Mouse (Mus musculus): ENCODE measurements around the gene Nomo1. TPM values are rescaled to one million over a fixed set of nuclear protein-coding genes. Genes with fewer than 3 reads are reported as not detected.

The Nomo1 gene
- total RNA-seq, 2 experiments from 2014 or later = 99.7 to 107 TPM

Other genes starting within 250 kb of the Nomo1 start
- gene Lmtk3, start 250.0 kb upstream of the Nomo1 start, total RNA-seq (2021) = 100 to 1,000 TPM; 274 to 289 TPM
- 1 to 10 TPM; 8.1 to 8.9 TPM for gene Sult2b1, start 249.0 kb upstream of the Nomo1 start, total RNA-seq (2021)
- gene Cyth2, start 219.1 kb upstream of the Nomo1 start, total RNA-seq (2021) = 100 to 1,000 TPM; 135 to 155 TPM
- gene Kcnj14, start 208.9 kb upstream of the Nomo1 start, total RNA-seq (2021) = 1 to 10 TPM; 1.4 to 2.4 TPM
- 10 to 100 TPM; 20.6 to 22.5 TPM for gene Grwd1, start 202.8 kb upstream of the Nomo1 start, total RNA-seq (2021)
- gene Kdelr1, start 160.9 kb upstream of the Nomo1 start, total RNA-seq (2021) = 10 to 100 TPM; 71.5 to 73.9 TPM
- 10 to 100 TPM; 10.6 to 10.7 TPM for gene Grin2d, start 155.3 kb upstream of the Nomo1 start, total RNA-seq (2021)
- not detected for gene Syngr4, start 137.0 kb upstream of the Nomo1 start, total RNA-seq (2021)
- 10 to 100 TPM; 21.8 to 22.4 TPM for gene Tmem143, start 136.8 kb upstream of the Nomo1 start, total RNA-seq (2021)
- 1 to 10 TPM; 2.1 to 2.3 TPM for gene Emp3, start 112.3 kb upstream of the Nomo1 start, total RNA-seq (2021)
- gene Ccdc114, start 109.6 kb upstream of the Nomo1 start, total RNA-seq (2021) = 1 to 10 TPM; 4.1 to 4.2 TPM
- gene Abcc6, start 3.4 kb upstream of the Nomo1 start, total RNA-seq (2021) = 1 to 10 TPM; 1.2 to 1.7 TPM
- 10 to 100 TPM; 33.8 to 38.5 TPM for gene Kcnj11, start 67.1 kb downstream of the Nomo1 start, total RNA-seq (2021)
- gene Abcc8, start 146.3 kb downstream of the Nomo1 start, total RNA-seq (2021) = 10 to 100 TPM; 41.8 to 42.8 TPM
- under 1 TPM in 1 of 2 experiments, not detected in 1; 0.17 TPM for gene Ush1c, start 204.8 kb downstream of the Nomo1 start, total RNA-seq (2021)
- gene Otog, start 207.3 kb downstream of the Nomo1 start, total RNA-seq (2021) = under 1 TPM; 0.13 to 0.32 TPM